Mouse (Mus musculus) urinary bladder, postnatal 14 days (tissue): Measurements from ENCODE around the gene Lrguk.

Source experiments
- DNase-seq: peaks from one replicate; pipeline ENCODE4 v3.0.0; 2021; ENCODE audit warnings: low spot score

Gene Lrguk

DNA sequence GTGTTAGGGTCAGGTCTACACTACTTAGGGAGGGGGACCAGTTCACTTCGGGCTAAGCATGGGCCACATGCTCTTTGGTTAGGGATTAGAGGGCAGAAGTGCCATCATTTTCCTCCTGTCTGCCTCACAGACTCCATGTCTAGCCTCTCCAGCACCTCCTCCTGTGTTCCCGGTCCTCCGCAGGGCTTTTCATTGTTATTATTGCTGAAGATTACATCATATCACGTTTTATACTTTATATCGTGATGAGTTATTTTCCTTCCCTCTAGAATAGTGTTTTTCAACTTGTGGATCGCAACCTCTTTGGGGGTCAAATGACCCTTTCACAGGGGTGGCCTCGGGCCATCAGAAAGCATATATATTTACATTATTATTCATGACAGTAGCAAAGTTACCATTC is 37.5 kb downstream of the Lrguk start:
- no peak for DNase-seq

- DNase-seq: no peak
These were observed 38.0 kb downstream of the Lrguk start for GRCm38 (mm10) chr6:34067271-34067670.

DNA sequence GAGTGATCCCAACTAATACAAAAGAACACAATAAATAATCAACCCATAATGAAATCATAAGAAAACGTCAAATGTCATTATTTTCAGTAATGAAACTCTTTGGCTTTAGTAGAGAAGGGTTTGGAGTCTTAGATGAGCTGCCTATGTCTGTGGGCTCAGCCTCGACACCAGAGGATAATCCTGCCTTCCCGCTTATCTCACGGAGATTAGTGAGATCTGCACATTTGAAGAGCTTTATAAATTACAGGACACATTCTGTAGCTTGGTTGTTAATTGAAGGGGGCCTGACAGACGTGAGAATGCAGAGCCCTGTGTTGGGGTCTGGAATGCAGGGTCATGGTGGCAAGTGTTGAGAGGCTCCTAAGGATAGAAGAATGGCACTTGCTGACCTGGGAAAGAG is 42.7 kb downstream of the Lrguk start:
- DNase-seq: no peak

- DNase-seq: no peak
These were observed 44.7 kb downstream of the Lrguk start for GRCm38 (mm10) chr6:34073931-34074442.

- DNase-seq: no peak
These were observed 46.3 kb downstream of the Lrguk start for GRCm38 (mm10) chr6:34075520-34075919.

DNA sequence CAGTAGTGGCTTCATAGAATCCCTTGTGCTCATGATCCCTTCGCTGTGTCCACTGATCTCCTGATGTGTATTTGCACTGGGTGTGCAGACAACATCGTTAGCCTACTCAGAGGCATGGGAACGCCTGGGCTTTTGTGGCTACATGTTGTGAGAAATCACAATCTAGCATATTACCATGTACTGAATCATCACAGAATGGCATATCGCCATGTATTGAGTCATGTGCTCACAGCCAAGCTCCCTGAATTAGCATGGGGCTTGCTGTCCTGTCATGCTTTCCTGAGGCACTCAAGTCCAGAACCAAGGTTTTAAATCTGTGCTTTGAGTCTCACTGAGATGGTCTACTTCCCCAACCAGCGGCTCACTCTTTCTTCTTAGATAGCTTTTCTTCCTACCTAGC is 54.2 kb downstream of the Lrguk start:
- DNase-seq: no peak

DNA sequence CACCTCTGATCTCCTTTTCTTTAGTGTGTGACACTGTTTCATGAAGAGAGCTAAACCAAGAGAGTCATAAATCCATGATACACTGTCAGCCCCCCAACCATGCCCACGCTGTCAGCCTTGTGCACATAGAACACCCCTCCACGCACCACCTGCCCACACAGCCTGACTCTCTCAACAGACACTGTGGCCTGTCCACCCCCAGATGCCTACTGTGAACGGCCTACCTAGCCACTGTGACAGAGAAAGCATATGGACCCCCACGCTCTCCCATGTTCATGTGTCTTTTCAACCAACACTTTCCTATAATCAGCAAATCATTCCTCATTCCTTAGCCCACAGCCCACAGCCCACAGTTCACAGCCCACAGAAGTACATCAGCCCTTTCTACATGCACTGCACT is 58.5 kb downstream of the Lrguk start:
- DNase-seq: no peak

DNA sequence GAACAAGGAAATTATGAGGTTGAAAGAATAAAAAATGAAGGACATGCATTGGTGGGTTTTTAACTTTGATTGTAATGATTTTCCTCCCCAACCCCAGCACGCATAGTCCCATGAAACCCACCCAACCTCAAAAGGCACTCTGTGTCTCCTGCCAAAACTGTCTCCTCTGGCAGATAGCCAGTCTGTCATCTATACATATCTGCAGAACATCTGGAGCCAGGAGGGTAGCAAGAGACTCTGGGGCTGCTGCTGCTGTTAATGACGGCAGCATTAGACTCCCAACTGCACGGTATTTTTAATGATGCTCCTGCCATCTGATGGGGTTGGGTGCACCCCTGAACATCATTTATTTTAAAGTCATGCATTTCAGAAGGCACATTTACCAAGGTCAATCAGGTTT is 59.7 kb downstream of the Lrguk start:
- no peak for DNase-seq

- no peak for DNase-seq
These were observed 62.3 kb downstream of the Lrguk start for GRCm38 (mm10) chr6:34091537-34091936.

GRCm38 (mm10) chr6:34096274-34096673 is 67.0 kb downstream of the Lrguk start:
- DNase-seq: no peak

DNA sequence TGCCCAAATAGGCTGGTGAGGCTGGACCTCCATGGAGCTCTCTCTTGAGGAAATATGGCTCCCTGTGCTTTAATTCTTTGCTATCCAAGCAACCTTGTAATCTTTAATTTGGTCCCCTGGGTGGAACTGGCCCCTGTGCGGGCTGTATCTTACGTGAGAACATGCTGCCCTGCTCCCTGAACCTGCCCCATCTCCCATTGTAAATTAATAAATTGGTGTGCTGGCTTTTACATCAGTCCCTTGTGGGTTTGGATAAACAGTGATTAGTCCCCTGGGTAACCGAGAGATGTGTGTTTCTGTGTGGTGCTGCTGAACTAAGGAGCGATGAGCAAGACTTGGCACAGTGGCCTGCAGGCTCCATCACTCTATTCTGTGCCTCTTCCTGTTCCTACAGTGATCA is 67.7 kb downstream of the Lrguk start:
- no peak for DNase-seq

GRCm38 (mm10) chr6:34099725-34100124 is 70.5 kb downstream of the Lrguk start:
- no peak for DNase-seq

DNA sequence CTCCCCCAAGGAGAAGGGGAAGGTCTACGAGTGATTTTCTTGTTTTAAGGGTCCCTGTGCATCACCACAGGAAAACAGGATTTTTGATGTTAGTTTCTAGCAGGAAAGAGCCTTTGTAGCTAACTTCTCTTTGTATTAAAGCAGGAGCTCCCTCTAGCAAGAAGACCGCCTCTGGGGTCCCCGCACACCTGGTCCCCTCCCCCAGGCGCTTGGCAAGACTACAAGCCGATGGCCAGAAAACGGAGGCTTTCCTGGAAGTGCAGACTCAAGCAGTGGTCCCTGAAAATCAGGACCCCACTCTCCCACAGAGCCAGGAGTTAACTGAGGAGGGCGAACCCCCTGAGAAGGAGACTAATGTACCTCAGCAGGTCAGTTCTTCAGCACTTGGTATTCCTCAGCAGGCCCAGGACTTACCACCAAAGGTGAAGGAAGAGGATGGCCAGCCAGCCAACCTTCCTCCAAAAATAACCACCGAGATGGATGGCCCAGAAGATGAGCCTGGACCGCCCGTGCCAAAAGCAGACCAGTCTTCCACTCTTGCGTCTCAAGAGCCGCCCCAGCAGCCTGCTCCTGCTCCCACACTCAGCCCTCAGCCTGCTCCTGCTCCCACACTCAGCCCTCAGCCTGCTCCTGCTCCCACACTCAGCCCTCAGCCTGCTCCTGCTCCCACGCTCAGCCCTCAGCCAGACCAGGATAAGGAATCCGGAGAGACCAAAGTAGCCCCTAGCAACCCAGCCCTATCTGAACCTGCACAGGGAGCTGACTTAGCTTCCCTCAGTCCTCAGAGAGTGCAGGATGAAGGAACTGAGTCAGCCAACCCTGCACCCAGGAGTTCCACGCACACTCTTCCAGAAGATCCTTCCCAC is 72.5 kb downstream of the Lrguk start:
- DNase-seq: no peak

DNA sequence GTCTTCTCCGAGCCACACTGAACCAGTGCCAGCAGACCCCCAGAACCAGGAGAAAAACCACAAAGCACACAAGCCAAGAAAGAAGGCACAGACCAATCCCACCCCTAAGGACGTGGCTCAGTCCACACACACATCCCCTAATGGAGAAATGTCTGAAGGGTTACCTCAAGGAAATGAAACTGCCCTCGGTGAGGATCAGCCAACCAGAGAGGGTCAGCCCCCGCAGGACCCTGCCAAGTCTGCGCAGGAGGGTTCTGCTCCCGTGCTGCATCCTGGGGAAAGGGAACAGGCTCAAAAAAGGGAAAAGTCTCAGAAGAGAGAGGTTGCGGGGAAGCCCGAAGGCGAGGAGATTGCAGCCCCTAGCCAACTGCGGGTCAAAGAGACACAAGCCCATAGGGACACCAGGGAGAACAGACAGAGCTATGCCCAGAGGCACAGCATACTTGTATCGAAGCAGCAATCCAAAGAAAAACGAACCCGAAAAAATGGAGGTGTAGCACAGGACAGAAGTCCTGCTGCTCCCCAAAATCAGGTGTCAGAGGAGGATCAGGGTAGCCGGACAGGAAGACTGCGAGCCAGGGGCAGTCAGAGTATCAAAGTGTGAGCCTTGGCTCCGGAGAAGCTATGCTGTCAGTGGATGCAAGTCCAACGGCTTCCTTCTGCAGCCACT is 74.1 kb downstream of the Lrguk start:
- no peak for DNase-seq

DNA sequence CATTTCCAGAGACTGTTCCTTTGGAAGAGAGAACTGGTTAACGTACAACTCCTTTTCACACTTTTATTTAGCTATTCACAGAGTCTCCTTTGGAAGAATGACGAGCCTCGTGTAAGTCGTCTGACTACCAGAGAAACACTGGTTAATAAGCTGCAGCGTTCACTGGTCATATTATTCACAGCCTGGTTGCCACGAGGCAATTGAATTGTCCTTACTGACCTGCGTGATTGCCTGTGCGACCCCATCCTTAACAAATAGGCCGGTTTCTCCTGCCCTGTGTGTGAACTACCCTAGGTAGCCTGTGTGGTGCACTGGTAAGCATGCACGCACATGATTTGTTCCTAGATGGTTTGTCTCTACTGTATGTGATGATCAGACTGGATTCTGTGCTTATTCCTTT is 81.3 kb downstream of the Lrguk start:
- DNase-seq: no peak

DNA sequence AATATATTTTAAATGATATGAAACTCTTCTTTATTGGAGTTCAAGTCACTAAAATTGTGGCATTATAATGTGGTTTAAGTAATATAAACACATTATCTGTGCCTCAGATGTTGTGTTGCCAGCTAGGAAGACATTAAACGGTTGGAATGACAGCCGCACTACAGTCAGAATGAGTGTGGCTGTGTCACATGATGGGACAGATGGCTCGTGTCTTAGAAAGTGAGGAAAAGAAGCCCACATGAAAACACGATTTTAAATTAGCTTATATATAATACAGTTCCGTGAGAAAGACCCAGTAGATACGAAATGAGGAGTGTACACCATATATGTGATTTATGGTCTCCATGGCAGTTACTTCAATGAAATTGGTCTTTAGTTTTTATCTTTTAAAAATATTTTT is 82.2 kb downstream of the Lrguk start:
- no peak for DNase-seq

GRCm38 (mm10) chr6:34116838-34117478 is 87.7 kb downstream of the Lrguk start:
- no peak for DNase-seq

DNA sequence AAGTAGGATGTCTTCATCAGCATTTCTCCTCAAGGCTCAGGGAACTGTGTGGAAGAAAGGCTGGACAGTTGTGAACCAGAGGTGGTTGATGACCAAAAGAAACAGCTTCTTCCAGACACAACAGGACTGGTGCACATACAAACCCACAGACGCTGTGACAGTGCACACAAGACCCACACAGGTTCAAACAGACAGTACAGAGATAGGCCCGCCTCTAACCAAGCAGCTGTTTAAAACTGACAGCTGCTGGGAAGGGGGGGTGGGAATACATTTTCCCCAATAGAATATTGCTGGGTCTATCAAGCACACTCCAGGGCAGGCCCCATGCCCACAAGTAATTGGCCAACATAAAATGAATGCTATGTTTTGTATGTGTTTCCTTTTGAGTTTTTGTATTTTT is 95.2 kb downstream of the Lrguk start:
- no peak for DNase-seq

- no peak for DNase-seq
These were observed 100.0 kb downstream of the Lrguk start for GRCm38 (mm10) chr6:34129261-34129660.

GRCm38 (mm10) chr6:34132391-34132790 is 103.1 kb downstream of the Lrguk start:
- DNase-seq: no peak

GRCm38 (mm10) chr6:34138366-34138765 is 109.1 kb downstream of the Lrguk start:
- no peak for DNase-seq

DNA sequence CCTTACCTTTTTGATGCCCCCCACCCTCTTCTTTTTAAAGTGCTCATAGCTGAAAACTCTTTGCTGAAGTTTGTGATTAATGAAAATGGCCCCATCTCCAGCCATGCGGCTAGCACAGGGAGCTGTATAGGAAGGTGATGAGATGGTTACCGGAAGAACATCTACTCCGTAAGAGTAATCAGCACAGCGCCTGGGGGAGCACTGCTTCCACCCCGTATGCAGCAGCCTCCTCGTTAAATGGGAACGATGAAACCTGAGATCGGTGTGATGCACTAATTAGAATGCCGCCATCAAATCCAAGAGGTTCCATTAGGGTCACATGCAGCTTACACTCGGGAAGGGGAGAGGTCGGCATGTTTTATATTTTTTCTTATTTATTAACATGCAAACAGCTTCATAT is 113.7 kb downstream of the Lrguk start:
- DNase-seq: no peak

DNA sequence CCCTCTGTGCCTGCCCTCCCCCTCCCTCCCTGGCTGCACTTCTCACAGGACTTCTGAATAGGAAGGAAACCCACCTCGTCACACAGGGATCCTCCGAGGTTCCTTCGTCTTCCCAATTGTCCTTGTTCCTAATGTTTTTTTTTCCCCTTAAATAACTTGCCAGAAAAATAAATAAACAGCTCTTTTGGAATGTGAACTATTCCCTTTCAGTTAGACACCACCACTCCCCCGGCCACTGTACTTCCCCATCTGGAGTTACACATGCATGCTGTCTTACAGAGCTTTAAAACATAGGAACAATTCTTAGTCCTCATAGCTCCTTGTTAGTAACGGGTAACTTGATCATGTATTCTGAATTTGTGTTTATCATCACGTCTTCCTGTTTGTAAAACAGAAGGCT is 116.8 kb downstream of the Lrguk start:
- no peak for DNase-seq
